Mouse (Mus musculus) lung, adult 2 months (tissue): Measurements from ENCODE around the gene Lgals12.

ENCODE experiments used
- CTCF ChIP-seq: fragments of 200-500 bp; IDR thresholded peaks from 2 replicates; pipeline ENCODE4 v1.5.1; 2011; ENCODE audit warnings: mild to moderate bottlenecking, low read length, control low read depth; ENCODE audit not compliant: insufficient read depth
- POLR2A ChIP-seq: fragments of 200-500 bp; IDR thresholded peaks from 2 replicates; pipeline ENCODE4 v1.6.1; 2011; ENCODE audit warnings: low read depth, mild to moderate bottlenecking, control low read depth, low read length, borderline replicate concordance; ENCODE audit errors: extremely low read depth

GRCm38 (mm10) chr19:7583599-7583998, 23.4 kb downstream of the Lgals12 start:
- no peak for TF ChIP-seq CTCF
- no peak for TF ChIP-seq POLR2A
